Mouse (Mus musculus) megakaryocyte-erythroid progenitor cell, adult 5 weeks (primary cell): ENCODE data around the gene Morf4l2. TPM values are rescaled to one million over a fixed set of nuclear protein-coding genes. Genes with fewer than 3 reads are reported as not detected.

ENCODE experiments used
- polyA plus RNA-seq: library from polyadenylated mRNA; stranded (reverse); fragments of >175 nt; gene quantifications from 2 replicates; pipeline ENCODE4 v1.2.3, GENCODE M21; 2012

The Morf4l2 gene
- polyA plus RNA-seq, result 379 and 463 TPM in 2 replicates

DNA sequence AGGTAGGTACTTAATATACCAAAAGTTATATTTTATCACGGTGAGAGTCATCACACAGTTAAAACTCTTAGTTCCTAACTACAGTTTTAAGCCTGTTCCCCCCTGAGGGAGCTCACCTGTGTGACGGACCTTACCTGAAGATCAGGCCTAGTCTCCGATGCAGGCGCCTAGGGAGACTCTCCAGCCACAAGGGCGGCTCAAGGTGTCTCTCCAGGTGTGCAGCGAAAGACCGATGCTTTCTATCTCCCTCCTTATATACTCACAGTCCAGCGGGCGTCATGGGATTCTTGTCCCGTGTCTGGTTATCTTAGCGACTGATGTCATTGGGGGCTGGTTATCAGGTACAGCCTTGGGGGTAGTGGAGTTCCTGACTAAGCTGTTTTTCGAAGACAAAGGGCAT lies at the start of gene Morf4l2:
Morf4l2 (minus strand) TSS at position 232 of the 400 bp plus-strand sequence.

DNA sequence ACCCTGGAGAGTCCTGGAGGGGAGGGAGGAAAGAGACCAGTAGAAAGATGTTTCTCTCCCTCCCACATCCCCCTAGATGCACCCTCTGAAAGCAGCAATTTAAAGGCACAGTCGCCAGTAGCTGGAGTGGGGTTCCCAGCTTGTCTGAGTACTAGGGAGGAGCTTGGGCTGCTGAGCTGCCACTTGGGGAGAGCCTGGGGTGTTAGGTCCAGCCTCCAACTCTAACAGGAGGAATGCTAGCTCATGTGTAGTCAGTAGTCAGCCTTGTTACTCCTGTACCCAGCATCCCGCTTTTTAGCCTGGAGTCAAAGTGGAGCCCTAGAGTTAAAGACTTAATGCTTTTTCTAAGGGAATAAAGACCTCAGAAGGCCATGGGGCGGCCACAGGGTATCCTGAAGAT lies 36.6 kb upstream of the Morf4l2 start, which contains the start of gene Glra4:
Glra4 (minus strand) TSS at position 101 of the 400 bp plus-strand sequence.

DNA sequence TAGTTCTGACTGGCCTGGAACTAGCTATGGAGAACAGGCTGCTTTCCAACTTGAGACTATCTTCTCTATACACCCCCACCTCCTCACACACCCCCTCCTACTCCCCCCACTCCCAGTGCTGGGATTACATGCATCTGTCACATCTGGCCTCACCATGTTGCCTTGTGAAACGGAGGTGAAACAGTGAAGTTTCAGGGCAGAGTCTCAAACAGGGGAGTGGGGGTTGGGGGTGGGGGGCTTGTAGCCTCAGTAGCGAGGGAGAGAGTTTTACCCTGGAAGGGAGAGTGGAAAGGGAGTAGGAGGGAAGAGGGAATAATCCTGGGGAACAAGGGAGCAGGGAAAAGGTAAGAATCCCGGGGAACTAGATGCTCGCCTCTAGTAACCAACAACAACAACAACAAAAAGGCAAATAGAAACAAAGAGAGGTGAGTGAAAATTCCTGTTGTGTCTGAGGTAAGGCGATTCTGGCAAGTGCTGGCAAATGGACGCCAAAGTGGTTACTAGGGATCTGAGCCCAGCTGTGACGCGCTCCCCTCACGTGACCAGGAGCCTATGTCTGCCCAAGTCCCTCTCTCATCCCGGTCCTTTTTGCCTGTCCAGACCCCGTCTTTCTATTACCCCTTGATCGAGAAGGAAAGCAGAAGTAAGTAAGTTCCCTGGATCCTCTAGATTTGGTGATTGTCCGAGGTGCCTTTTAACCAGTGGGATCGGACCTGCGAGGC lies 35.9 kb downstream of the Morf4l2 start, which contains the start of gene Tceal1:
Tceal1 (plus strand) TSS at position 537 of the 722 bp plus-strand sequence.

Other genes with a start within 250 kb of the Morf4l2 start
- gene Kir3dl1, start 225.7 kb downstream of the Morf4l2 start, polyA plus RNA-seq, result not detected in 2 replicates
- gene Kir3dl2, start 199.6 kb downstream of the Morf4l2 start, polyA plus RNA-seq, result not detected in 2 replicates
- 2.1 and 2.5 TPM in 2 replicates for gene Tceal3, start 152.8 kb downstream of the Morf4l2 start, polyA plus RNA-seq
- 0.04 and 0.21 TPM in 2 replicates for gene Tceal1, start 35.7 kb downstream of the Morf4l2 start, polyA plus RNA-seq
- gene Glra4, start 36.5 kb upstream of the Morf4l2 start, polyA plus RNA-seq, result not detected in 2 replicates
- 0.19 and 0.30 TPM in 2 replicates for gene Plp1, start 79.0 kb upstream of the Morf4l2 start, polyA plus RNA-seq
- not detected in 2 replicates for gene Rab9b, start 125.1 kb upstream of the Morf4l2 start, polyA plus RNA-seq
- not detected in 2 replicates for gene H2bfm, start 183.6 kb upstream of the Morf4l2 start, polyA plus RNA-seq
- gene Tmsb15b2, start 231.8 kb upstream of the Morf4l2 start, polyA plus RNA-seq, result not detected in 2 replicates
- not detected in 2 replicates for gene Tmsb15l, start 233.2 kb upstream of the Morf4l2 start, polyA plus RNA-seq
- 0.19 TPM in 1 of 2 replicates, not detected in the other for gene Tmsb15b1, start 233.2 kb upstream of the Morf4l2 start, polyA plus RNA-seq
- gene Zcchc18, start 249.5 kb upstream of the Morf4l2 start, polyA plus RNA-seq, result 0.04 and 0.06 TPM in 2 replicates